Mouse (Mus musculus): ENCODE measurements around the gene Pde12. TPM values are rescaled to one million over a fixed set of nuclear protein-coding genes. Genes with fewer than 3 reads are reported as not detected.
A peak's percentile ranks its signal among the peaks of the same experiment; 100 is the strongest.
"Not testable (repeated sequence)": the region's sequence is repeated elsewhere in the genome, so short reads cannot be mapped to it uniquely, and the experiment has no call there.

Gene Pde12
- 1 to 10 TPM; 3.3 to 3.6 TPM for total RNA-seq (2021)
- long read RNA-seq, experiment 1, full-length matches to known transcripts, result 33 of 34 reads
- long read RNA-seq, experiment 1, partial matches to known transcripts, result 0 of 34 reads
- long read RNA-seq, experiment 1, other reads (novel, unspliced or antisense), result 1 of 34 reads
- long read RNA-seq, experiment 2, full-length matches to known transcripts, result 13 of 14 reads
- long read RNA-seq, experiment 2, partial matches to known transcripts, result 0 of 14 reads
- long read RNA-seq, experiment 2, other reads (novel, unspliced or antisense), result 1 of 14 reads

DNA sequence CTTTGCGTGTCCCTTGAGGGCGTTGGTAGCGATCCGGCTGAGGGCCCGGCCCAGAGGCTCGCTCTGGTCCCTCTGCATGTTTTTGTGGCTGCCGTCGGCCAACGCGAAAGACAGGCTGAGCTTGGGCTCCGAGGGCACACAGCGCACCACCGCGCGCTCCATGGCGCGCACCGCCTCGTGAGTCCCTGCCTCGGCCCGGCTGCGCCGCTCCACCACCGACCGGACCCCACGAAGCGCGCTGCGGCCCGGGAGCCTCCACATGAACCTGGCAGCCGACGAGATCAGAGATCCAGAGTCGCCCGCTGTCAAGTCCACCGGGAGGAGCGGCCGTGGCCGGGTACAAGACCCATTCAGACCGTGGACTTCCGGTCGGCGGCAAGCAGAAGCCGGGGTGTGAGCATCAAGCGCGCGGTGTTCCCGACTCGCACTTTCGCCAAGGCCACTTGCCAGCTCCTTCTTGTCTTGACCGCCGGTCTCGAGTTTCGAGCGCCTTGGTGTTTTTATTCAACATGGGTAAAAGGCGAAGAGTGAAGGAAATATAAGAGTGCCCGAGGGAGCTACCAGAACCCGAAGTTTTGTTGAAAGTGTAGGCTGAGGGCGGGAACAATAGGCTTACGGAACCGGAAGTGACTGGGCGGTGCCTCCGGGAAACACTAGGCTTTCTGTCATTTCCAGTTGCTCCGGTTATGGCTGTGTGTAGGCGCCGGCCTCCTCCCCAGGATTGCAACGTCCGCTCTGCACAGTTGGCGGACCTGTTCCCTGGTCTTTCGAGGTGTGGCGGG, at the start of gene Pde12:
Pde12 (minus strand) TSS at position 592 of the 782 bp plus-strand sequence.
- DNase-seq, result peak; percentile 78

DNA sequence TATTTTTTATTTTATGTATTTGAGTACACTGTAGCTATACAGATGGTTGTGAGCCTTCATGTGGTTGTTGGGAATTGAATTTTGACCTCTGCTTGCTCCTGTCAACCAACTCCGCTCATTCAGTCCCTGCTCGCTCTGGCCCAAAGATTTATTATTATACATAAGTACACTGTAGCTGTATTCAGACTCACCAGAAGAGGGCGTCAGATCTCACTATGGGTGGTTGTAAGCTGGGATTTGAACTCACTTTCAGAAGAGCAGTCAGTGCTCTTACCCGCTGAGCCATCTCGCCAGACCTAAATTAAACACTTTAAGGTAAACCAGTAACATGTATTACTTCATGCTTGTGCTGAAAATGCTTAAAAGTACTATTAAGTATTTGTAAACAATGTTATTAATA, 35.6 kb upstream of the Pde12 start:
- DNase-seq, result not testable (repeated sequence)

DNA sequence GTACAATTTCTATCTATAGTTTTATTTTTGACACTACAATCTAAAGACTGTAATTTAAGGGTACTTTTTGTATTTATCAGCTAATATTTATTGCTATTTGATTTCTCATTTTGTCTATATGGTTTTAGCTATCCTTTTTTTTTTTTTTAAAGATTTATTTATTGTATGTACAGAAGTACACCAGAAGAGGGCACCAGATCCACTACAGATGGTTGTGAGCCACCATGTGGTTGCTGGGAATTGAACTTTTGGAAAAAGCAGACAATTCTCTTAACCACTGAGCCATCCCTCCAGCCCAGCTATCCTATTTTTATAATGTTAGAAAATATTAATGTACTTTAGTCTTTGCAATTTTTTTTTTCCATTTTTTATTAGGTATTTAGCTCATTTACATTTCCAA, 28.2 kb upstream of the Pde12 start:
- no peak for DNase-seq

DNA sequence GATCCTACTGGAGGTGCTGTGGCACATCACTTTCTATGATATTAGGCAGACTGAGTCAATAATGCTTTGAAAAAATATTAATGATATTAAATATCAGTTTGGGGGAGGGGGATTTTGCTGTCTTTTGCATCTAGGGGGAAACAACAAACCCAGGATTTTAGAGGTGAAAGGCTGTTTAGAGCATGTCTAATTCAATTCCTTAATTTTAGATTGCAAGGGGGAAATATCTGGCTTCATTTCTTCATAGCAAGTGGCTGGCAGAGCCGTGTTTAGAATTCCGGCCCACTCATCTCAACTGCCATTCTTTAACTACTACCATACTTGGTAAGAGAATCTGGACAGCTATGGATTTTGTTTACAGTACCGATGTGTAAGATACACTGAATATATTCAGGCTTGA, 23.3 kb upstream of the Pde12 start, which contains the start of gene Dnah12:
Dnah12 (plus strand) TSS at position 301 of the 400 bp plus-strand sequence.
- no peak for DNase-seq

DNA sequence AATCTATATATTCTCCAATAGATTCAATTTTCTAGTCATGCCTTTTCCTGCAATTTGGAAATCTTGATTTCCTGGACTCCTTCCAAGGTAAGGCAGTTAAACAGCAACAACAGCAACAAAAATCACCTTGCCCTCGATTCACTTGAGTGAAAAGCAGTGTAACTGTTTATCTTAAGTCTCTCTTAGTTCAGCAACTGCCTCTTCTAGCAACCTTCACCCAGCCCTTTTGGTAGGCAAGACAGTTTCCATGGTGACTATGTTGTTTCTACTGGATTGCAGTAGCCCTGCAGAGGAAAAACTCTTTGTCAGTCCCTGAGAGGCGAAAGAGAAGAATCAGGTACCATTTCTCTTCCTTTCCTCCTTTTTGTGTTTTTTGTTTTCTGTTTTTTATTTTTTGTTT, 21.7 kb upstream of the Pde12 start:
- DNase-seq, result no peak

DNA sequence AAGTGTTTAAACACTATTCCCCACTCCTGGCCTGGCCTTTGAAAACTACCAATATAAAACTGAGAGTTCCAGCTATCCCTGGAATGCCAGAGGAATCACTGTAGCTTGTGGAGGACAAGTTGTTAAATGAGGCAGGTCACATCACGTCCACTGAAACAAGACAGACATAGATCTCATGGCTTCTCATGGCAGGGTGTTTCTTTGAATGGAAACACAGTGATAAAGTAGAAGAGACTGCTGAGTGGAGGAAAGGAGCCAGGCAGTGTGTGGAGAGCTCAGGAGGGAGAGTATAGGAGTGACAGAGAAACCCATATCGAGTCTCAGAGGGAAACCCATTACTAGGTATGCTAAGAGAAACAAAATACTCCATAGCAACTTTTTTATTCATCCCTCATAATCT, 21.0 kb upstream of the Pde12 start:
- no peak for DNase-seq

DNA sequence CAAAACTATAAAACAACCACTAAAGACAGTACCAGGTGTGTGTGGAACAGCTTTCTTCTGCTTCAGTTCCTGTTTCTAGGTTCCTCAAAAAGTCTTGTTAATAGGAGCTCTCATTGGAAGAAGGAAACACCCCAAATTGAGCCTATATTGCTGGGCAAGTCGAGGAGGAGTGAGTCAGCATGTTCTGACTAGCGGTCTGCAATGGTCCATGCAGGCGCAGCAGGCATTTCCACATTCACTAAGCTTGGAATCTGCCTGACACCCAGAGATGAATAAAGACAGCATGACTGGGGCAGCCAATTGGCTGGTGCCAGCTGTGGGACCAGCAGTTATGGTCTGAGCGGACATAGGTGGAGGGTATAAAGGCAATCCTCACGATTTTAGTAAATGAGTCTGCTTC, 6.1 kb upstream of the Pde12 start:
- no peak for DNase-seq

DNA sequence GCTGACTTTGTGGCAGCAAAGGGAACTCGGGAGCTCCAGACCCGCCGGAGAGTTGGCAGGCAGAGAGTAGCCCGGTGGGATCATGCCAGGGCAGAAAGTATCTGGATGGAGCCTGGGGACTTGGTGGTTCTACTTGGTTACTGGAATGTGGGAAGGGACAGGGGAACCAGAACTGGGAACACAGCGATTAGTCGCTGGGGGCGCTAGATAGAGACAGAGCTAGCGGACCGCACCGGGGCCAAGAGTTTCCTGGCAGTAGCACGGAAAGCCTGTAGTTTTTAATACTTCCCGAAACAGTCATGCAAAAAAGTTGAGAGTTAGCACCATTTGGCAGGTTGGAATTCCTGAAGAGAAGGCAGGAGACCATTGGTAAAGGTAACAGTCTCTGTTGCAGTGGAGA, 5.7 kb upstream of the Pde12 start:
- peak; percentile 43 for DNase-seq

DNA sequence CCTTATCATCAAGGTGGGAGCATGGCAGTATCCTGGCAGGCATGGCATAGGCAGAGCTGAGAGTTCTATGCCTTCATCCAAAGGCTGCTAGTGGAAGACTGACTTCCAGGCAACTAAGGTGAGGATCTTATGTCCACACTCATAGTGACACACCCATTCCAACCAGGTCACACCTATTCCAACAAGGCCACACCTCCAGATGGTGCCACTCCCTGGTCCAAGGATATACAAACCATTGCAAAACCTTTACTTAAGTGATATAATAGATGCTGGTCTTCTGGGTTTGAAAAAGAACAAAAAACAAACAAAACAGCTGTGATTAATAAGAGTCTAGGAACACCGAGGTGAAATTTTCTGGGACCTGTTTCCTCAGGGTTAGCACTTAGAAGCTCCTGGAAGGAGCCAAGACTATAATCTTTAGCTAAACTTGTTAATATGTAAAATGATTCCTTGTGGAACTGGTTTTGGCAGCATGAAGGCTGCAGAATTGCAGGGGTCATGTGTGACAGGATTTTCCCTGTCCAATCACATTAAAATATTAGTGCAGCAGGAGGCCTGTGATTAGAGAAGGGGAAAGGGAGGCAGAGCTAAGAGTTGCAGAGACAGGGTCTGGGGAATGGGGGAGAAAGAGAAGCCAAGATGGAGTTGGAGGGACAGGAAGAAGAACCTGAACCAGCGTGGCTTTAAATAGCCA, 4.9 kb upstream of the Pde12 start:
- DNase-seq, result not testable (repeated sequence)

DNA sequence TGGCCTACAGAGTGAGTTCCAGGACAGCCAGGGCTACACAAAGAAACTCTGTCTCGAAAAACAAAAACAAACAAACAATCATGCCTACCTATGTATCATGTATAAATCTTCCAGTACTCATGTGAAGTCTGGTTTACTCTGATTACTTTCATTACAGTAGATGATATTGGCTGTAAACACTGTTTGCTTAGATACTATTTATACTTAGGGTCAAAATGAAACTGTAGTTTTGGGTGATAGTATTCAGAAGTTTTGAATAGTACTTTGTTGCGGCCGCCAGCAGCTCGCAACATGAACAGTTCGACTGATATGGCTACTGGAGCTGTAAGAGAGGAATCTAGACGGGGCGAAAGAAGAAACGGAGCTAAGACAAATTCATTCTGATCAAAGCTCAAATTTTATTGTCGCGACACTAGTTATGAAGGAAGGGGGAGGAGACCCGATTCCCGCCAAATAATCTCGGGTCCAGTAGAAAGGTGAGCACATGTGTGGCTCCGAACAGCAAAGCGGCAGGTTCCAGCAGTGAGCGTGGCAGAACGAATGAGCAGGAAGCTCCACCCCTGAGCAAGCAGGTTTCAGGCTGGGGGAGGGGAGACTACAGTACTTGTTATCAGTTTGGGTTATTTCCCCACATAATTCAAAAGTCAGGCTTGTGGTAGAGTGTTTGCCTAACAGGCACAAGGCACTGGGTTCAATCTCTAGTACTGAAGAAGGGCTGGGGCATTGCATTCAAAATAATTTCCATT, 2.4 kb upstream of the Pde12 start:
- not testable (repeated sequence) for DNase-seq

DNA sequence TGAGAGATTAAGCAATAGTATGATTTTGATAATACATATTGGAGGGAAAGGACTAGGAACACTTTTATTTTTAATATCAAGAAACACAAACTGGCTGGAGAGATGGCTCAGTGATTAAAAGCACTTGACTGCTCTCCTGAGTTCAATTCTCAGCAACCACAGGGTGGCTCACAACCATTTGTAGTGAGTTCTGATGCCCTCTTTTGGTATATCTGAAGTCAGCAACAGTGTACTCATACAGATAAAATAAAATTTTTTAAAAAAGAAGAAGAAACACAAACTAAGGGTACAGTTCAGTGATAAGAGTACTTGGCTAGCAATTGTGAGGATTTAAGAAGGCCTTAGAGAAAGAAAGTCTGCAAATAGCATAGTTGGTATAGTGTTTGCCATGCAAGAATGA, 1.3 kb upstream of the Pde12 start:
- DNase-seq, result no peak

DNA sequence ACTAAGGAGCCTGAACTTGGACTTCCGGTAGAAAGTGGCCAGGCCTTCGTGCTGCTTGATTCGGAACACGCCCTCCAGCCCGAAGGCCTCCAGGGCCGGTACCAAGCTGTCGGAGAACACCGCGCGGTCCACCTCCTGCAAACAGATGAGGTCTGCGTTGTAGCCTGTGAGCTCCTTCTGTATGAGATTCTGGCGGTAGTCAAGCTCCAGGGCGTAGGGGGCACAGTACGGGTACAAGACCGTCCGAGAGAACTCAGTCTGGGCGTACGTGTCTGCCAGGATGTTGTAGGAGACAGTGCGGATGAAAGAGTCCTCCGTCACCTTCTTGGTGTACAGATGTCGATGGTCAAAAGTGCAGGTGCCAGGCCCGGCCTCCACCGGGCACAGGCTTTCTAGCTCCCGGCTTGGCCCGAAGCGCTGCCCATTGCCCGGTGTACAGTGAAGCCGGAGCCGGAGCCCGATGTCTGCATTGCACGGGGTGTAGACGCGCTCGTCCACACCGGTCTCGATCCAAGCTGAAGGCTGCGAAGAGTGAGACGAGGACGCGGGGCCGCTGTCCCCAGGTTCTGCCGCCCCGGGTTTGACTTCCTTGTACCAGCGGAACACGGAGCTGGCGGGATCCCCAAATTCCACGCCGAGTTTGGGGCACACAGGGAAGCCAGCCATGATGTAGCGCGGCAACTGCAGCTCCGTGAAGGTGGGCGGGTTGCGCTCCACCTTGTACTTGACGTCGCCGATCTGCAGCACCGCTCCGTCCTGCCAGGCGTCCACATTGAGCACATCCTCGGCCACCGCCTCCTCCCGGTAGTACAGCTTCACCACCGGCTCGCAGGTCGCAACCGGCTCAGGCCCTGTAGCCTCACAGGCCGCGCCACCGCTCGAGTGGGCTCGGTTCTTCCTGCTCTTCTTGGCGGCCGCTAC, 1.1 kb downstream of the Pde12 start:
- peak; percentile 43 for DNase-seq

DNA sequence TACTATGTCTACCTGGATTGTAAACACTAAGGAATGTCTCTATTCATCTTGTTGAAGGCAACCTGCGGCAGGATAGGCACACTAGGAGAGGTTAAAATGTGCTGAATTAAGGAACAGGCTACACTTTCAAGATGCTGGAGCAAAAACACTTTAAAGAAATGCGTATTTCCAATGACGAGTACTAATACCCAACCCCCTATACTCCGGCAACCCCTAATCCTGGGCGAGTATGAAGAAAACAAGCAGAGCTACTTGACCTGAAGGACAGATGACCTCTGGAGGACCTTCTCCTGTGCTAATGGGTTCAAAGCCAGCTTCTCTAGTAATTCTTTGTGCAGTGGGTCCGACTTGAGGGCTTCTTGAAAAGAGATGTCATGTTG, 1.7 kb downstream of the Pde12 start:
- no peak for DNase-seq

DNA sequence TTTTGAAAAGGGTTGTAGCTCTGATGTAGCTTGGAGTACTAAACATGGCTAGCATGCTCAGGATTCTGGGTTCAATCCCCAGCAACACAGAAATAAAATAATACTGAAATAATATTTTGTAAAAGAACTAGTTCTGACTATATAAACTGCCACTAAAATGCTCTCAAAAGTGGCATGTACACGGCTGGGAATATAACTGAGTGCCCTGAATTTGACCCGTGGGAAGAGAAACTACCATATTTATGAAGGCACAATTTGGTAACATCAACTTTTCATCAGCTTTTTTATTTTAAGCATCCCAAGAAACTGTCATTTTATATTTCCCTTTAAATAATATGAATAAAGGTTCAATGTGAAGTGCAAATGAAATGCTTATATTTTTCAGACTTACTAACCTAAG, 5.8 kb downstream of the Pde12 start:
- DNase-seq, result no peak

DNA sequence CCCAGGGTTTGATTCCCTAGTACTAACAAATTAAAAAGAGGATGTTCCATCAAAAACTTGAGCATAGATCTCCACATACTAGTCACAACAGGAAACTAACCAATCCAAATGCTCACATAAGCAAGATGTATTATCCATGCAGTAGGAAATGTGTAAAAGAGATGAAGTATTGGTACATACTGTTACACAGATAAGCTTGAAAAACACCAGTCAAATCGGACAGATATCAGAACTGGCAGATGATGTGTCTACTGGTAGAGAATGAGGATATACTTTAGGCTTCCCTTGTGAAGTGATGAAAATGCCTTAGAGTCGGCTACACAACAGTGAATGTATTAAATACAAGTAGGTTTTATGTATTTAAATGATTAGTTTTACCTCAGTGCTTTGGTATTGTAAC, 7.2 kb downstream of the Pde12 start:
- no peak for DNase-seq

DNA sequence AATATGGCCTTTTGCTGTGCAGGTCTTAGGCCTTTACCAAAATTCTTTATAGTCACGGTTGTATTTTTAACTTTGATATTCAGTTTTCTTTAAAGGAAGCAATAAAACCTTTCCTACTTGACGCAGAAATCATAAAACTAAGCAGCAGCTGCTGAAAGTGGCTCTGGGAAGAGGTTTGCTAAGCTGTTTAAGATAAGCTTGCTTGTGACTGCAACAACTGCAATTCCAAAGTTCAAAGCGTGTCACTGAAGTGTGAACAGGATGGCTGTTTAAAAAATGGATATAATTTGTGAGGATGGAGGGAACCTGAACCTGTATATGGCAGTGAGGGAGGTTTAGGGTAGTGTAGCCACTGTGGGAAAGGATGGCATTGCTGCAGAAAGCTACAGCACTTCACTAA, 7.7 kb downstream of the Pde12 start:
- DNase-seq, result no peak

DNA sequence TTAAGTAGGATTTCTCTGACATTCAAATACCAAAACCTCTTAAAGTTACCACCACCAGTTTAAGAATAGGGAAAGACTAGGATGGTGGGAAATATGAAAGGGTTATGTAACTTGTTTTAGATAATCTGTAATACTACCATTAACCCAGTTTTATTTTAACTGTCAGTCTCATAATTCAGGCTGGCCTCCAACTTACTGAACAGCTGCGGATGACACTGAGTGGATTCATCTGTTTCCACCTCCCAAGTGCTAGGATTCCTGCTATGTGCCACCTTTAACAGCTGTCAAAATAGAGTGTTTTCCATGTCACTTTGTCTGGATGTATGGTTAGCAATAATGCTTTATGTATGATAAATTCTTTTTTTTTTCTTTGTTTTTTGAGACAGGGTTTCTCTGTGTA, 9.4 kb downstream of the Pde12 start:
- no peak for DNase-seq

DNA sequence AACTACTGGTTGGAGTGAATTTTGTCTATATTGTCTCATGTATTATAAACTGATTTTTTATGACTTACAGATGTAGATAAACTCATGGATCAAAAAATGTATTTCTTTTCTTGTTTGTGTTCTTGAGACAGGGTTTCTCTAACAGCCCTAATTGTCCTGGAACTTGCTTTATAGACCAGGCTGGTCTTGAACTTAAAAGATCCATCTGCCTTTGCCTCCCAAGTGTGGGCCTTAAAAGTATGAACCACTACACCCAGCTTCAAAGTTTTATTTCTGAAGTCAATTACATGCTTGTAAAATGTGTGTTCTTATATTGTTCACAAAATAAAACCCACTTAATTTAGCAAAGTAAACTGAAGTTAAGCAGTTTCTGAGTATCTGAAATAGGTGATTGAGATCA, 11.5 kb downstream of the Pde12 start:
- no peak for DNase-seq

DNA sequence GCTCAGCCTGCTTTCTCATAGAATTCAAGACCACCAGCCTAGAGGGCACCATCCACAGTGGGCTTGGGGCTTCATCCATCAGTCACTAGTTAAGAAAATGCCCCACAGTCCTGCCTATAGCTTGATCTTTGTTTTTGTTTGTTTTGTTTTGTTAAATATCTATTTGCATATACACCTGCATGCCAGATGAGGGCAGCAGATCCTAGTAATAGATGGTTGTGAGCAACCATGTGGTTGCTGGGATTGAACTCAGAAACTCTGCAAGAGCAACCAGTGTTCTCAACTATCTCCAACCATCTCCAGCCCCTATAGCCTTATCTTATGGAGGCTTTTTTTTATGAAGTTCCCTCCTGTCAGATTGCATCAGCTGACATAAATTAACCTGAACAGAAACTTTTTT, 17.8 kb downstream of the Pde12 start:
- DNase-seq, result no peak

DNA sequence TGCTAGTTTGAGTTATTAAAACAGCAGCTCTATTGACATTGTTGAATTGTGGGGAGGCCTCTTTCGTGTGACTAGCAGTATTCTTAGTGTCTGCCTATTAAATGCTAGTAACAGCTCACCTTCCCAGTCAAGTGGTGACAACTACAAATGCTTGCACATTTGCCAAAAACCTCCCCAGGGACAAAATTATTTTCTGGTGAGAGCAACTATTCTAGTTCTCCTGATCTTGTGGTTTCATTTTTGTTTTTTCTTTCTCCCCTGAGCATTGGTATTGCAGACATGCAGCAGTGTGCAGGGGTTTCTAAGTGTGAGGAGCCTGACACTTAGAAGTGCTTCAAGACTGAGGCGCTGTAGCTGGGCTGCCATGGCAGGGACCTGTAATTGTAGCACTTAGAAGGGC, 21.9 kb downstream of the Pde12 start:
- no peak for DNase-seq

DNA sequence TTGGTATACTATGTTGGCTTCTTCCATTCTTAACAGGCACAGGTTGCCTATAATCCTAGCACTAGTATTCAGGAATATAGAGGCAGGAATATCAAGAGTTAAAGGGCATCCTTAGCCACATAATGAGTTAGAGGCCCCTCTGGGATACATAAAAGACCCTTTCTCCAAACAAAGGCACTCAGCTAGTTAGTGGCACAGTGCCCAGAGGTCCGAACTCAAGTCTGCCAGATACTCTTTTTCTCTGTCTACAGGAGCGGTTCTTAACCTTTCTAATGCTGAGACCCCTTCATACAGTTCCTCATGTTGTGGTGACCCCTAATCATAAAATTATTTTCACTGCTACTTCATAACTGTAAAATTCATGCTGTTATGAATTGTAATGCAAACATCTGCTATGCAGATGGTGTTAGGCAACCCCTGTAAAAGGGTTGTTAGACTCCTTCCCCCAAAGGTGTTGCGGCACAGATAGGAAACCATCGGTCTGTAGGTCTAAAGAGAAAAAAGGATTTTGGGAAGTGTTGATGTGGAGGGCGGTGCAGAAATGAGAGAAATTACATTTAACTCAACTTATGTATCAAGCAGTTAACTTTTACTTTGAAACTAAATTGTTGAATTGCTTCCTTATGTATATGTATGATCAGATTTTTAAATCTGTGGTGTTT, 23.6 kb downstream of the Pde12 start:
- DNase-seq, result no peak

Measured in gastrocnemius, postnatal 10 days (tissue).